Mouse (Mus musculus) layer of hippocampus, adult 9-10 months (tissue): ENCODE measurements at regions not wholly inside any gene's neighbourhood (a gene's known extent, or its start where the extent isn't known, plus 50 kb on each side); places are given as distances from the start of the nearest gene placed in this dataset.
"Not testable (repeated sequence)": the region's sequence is repeated elsewhere in the genome, so short reads cannot be mapped to it uniquely, and the experiment has no call there.

Source experiments
- DNase-seq: peaks from one replicate; pipeline ENCODE4 v3.0.0; 2022; ENCODE audit warnings: low spot score

GRCm38 (mm10) chr13:44454136-44454535, 275.1 kb upstream of the Jarid2 start:
- DNase-seq, result no peak

GRCm38 (mm10) chr13:44455193-44455592, 274.1 kb upstream of the Jarid2 start:
- DNase-seq, result no peak

GRCm38 (mm10) chr13:44458744-44459143, 270.5 kb upstream of the Jarid2 start:
- no peak for DNase-seq

GRCm38 (mm10) chr13:44459148-44459547, 270.1 kb upstream of the Jarid2 start:
- no peak for DNase-seq

- DNase-seq, result no peak
These were observed 265.6 kb upstream of the Jarid2 start for GRCm38 (mm10) chr13:44463675-44464074.

- no peak for DNase-seq
These were observed 263.7 kb upstream of the Jarid2 start for GRCm38 (mm10) chr13:44465567-44465966.

GRCm38 (mm10) chr13:44468963-44469674, 260.2 kb upstream of the Jarid2 start:
- no peak for DNase-seq

- no peak for DNase-seq
These were observed 259.6 kb upstream of the Jarid2 start for GRCm38 (mm10) chr13:44469675-44470074.

- no peak for DNase-seq
These were observed 256.1 kb upstream of the Jarid2 start for GRCm38 (mm10) chr13:44473200-44473599.

- no peak for DNase-seq
These were observed 252.4 kb upstream of the Jarid2 start for GRCm38 (mm10) chr13:44476901-44477300.

GRCm38 (mm10) chr13:44480128-44480527, 249.1 kb upstream of the Jarid2 start:
- DNase-seq, result no peak

GRCm38 (mm10) chr13:44482661-44483060, 246.6 kb upstream of the Jarid2 start:
- DNase-seq, result no peak

- DNase-seq, result no peak
These were observed 244.5 kb upstream of the Jarid2 start for GRCm38 (mm10) chr13:44484582-44485329.

- no peak for DNase-seq
These were observed 238.3 kb upstream of the Jarid2 start for GRCm38 (mm10) chr13:44490935-44491465.

GRCm38 (mm10) chr13:44493884-44494283, 235.4 kb upstream of the Jarid2 start:
- no peak for DNase-seq

- DNase-seq, result no peak
These were observed 233.8 kb upstream of the Jarid2 start for GRCm38 (mm10) chr13:44495450-44495849.

GRCm38 (mm10) chr13:44496596-44496995, 232.7 kb upstream of the Jarid2 start:
- DNase-seq, result no peak

- not testable (repeated sequence) for DNase-seq
These were observed 228.4 kb upstream of the Jarid2 start for GRCm38 (mm10) chr13:44500896-44501295.

GRCm38 (mm10) chr13:44501777-44502321, 227.4 kb upstream of the Jarid2 start:
- DNase-seq, result no peak

- DNase-seq, result no peak
These were observed 226.5 kb upstream of the Jarid2 start for GRCm38 (mm10) chr13:44502612-44503256.

- DNase-seq, result no peak
These were observed 225.9 kb upstream of the Jarid2 start for GRCm38 (mm10) chr13:44503257-44503950.

- no peak for DNase-seq
These were observed 224.8 kb upstream of the Jarid2 start for GRCm38 (mm10) chr13:44504455-44504854.
